In the genomic region with DNA sequence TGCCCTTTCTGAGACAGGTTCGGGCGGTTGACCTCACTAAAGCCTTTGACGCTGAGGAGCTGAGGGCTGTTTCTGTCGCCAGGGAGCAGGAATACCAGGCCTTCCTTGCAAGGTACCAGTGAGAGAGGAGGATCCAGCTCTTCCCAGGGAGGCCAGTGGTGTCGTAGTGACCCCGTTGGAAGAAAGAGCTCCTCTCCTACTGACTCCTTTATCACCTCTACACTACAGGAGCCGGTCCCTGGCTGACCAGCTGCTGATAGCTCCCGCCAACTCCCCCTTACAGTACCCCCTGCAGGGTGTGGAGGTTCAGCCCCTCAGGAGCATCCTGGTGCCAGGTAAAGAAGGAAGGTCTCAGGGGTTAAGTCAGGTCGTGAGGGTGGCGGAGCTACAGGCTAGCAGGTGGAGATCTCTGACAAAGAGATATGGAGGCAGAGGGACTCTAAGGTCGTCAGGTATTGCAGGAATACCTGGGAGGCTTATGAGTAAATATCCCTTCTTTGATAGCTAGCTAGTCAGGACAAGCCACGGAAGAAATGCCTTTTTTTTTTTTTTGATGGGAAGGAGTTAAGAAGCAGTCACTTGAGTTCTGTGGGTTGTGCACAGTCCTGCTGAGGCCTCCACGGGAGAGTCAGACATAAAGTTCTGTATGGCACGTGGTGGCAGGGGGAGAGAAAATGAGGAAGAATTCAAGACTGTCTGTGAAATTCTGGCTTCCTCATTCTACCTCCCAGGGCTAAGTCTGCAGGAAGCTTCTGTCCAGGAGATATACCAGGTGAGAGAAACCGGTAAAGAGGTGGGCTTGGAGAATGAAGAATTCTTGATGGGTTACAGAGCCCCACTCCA, we compare ENCODE assay signal across 8 mouse cellular contexts. TPM values are rescaled to one million over a fixed set of nuclear protein-coding genes. Genes with fewer than 3 reads are reported as not detected.
DNase-seq lines count a peak whose midpoint lies in the region; ATAC-seq lines count a peak whose summit lies in the region.

No protein-coding gene starts in this region.

- H3K36me3 ChIP-seq in neural tube, embryonic 11.5 days (ENCODE audit: control insufficient read depth, insufficient read depth, low read length): no peaks in the 10 kb centered on the region
- 0 out of 2 replicates have a peak, but pooled peaks cover 4% of the 10 kb centered on the region for H3K36me3 ChIP-seq in forebrain, embryonic 15.5 days
- peaks cover 5% of the 10 kb centered on the region; the same call in 1 of the 2 replicates for H3K36me3 ChIP-seq in liver, embryonic 13.5 days
- no peaks in the 10 kb centered on the region for H3K36me3 ChIP-seq in stomach, embryonic 14.5 days (ENCODE audit: control insufficient read depth, insufficient read depth, low read length)

- ATAC-seq in neural tube, embryonic 11.5 days (ENCODE audit: insufficient read depth, low FRiP score, low TSS enrichment): no peak
- no peak for ATAC-seq in forebrain, embryonic 15.5 days (replicated peaks)
- no peak for ATAC-seq in liver, embryonic 13.5 days (ENCODE audit: low read depth)
- ATAC-seq in stomach, embryonic 14.5 days (ENCODE audit: insufficient number of reproducible peaks, insufficient read depth, low FRiP score, low read depth): no peak
- ATAC-seq in CD4-positive, CD25-positive, alpha-beta regulatory T cell, adult 4 months: no peak

- no peaks in the 10 kb centered on the region for H3K9me3 ChIP-seq in neural tube, embryonic 11.5 days (ENCODE audit: control insufficient read depth, low read length)
- H3K9me3 ChIP-seq in forebrain, embryonic 15.5 days: no peaks in the 10 kb centered on the region
- H3K9me3 ChIP-seq in liver, embryonic 13.5 days (replicated peaks): no peaks in the 10 kb centered on the region
- no peaks in the 10 kb centered on the region for H3K9me3 ChIP-seq in stomach, embryonic 14.5 days (ENCODE audit: control insufficient read depth, low read depth, low read length)

- H3K27me3 ChIP-seq in neural tube, embryonic 11.5 days (ENCODE audit: control insufficient read depth, insufficient read depth, low read length): peaks cover 55% of the 10 kb centered on the region
- peaks cover 52% of the 10 kb centered on the region for H3K27me3 ChIP-seq in forebrain, embryonic 15.5 days
- peaks cover 85% of the 10 kb centered on the region for H3K27me3 ChIP-seq in liver, embryonic 13.5 days
- peaks cover 38% of the 10 kb centered on the region for H3K27me3 ChIP-seq in stomach, embryonic 14.5 days (ENCODE audit: control insufficient read depth, insufficient read depth, low read length)

- H3K4me1 ChIP-seq in neural tube, embryonic 11.5 days (ENCODE audit: control insufficient read depth, insufficient read depth, low read length): peaks cover 9% of the 10 kb centered on the region; the same call in 1 of the 2 replicates
- H3K4me1 ChIP-seq in forebrain, embryonic 15.5 days: peaks cover 34% of the 10 kb centered on the region
- H3K4me1 ChIP-seq in liver, embryonic 13.5 days (replicated peaks): peaks cover 56% of the 10 kb centered on the region
- peaks cover 9% of the 10 kb centered on the region for H3K4me1 ChIP-seq in stomach, embryonic 14.5 days (ENCODE audit: control insufficient read depth, insufficient read depth, low read length)

- H3K4me2 ChIP-seq in neural tube, embryonic 11.5 days (ENCODE audit: low read depth): peak overlapping the region; percentile 97
- H3K4me2 ChIP-seq in forebrain, embryonic 15.5 days (replicated peaks): peak overlapping the region; percentile 98
- H3K4me2 ChIP-seq in liver, embryonic 13.5 days: peak overlapping the region; percentile 98
- peak overlapping the region; percentile 100 for H3K4me2 ChIP-seq in stomach, embryonic 14.5 days (replicated peaks; ENCODE audit: low read depth, low read length)

- WGBS in neural tube, embryonic 11.5 days: 22% methylated on average over 15 of the region's 15 CpGs
- WGBS in forebrain, embryonic 15.5 days: 27% methylated on average over 15 of the region's 15 CpGs
- WGBS in liver, embryonic 13.5 days (ENCODE audit: insufficient replicate concordance): 18% methylated on average over 15 of the region's 15 CpGs
- WGBS in stomach, embryonic 14.5 days: 22% methylated on average over 15 of the region's 15 CpGs

- H3K4me3 ChIP-seq in neural tube, embryonic 11.5 days (ENCODE audit: low read depth, low read length): peak overlapping the region; percentile 58
- H3K4me3 ChIP-seq in forebrain, embryonic 15.5 days: peak overlapping the region; percentile 84
- H3K4me3 ChIP-seq in liver, embryonic 13.5 days (replicated peaks): peak overlapping the region; percentile 67
- H3K4me3 ChIP-seq in stomach, embryonic 14.5 days (ENCODE audit: low read depth, low read length): peak overlapping the region; percentile 67

- H3K9ac ChIP-seq in neural tube, embryonic 11.5 days (ENCODE audit: low read length): peak overlapping the region; percentile 67
- H3K9ac ChIP-seq in forebrain, embryonic 15.5 days (replicated peaks): peak overlapping the region; percentile 86
- peak overlapping the region; percentile 81 for H3K9ac ChIP-seq in liver, embryonic 13.5 days
- 0 out of 2 replicates have a peak overlapping the region, but pooled peaks have one; percentile 2 for H3K9ac ChIP-seq in stomach, embryonic 14.5 days (replicated peaks; ENCODE audit: low read depth, low read length)

- no peak overlapping the region for H3K27ac ChIP-seq in neural tube, embryonic 11.5 days (ENCODE audit: low read depth, low read length)
- peak overlapping the region; percentile 76 for H3K27ac ChIP-seq in forebrain, embryonic 15.5 days (replicated peaks)
- H3K27ac ChIP-seq in liver, embryonic 13.5 days: 0 out of 2 replicates have a peak overlapping the region, but pooled peaks have one; percentile 10
- H3K27ac ChIP-seq in stomach, embryonic 14.5 days (ENCODE audit: low read length): peak overlapping the region; percentile 27; the same call in 1 of the 2 replicates

- DNase-seq in neural tube, embryonic 11.5 days (ENCODE audit: low spot score): no peak
- DNase-seq in neural tube, embryonic 10.5 days (ENCODE audit: extremely low spot score, low spot score): no peak
- no peak for DNase-seq in liver, embryonic 13.5 days
- no peak for DNase-seq in urinary bladder, postnatal 14 days (ENCODE audit: low spot score)
- no peak for DNase-seq in layer of hippocampus, postnatal 10 days (ENCODE audit: low spot score in 2 of 2)

RNA-seq across cellular contexts. Expression of gene B4galnt1, which starts 2.0 kb away (rescaled TPM):
- polyA plus RNA-seq in neural tube, embryonic 11.5 days (2014; fragmentation: Nextera tagmentation; extraction: Ambion mirVana): 17.3 and 19.9 TPM in 2 replicates
- 35.1 and 36.7 TPM in 2 replicates for polyA plus RNA-seq in forebrain, embryonic 15.5 days (2015; fragmentation: Nextera tagmentation; extraction: Ambion mirVana)
- polyA plus RNA-seq in liver, embryonic 13.5 days (2015; fragmentation: Nextera tagmentation; extraction: Ambion mirVana): 9.3 and 11.0 TPM in 2 replicates
- polyA plus RNA-seq in stomach, embryonic 14.5 days (2014; fragmentation: Nextera tagmentation; extraction: Ambion mirVana): 27.7 and 29.4 TPM in 2 replicates
- 100 to 1,000 TPM; 166 to 206 TPM for polyA plus RNA-seq in CD4-positive, CD25-positive, alpha-beta regulatory T cell, adult 4 months (2017; shearing (Covaris generic))
- 100 to 1,000 TPM; 107 to 116 TPM for total RNA-seq in layer of hippocampus, postnatal 10 days (2021)

RNA-seq across cellular contexts. Expression of gene Slc26a10, which starts 13.5 kb away (rescaled TPM):
- polyA plus RNA-seq in neural tube, embryonic 11.5 days (2014; fragmentation: Nextera tagmentation; extraction: Ambion mirVana): 0.36 and 0.89 TPM in 2 replicates
- 1.4 and 2.1 TPM in 2 replicates for polyA plus RNA-seq in forebrain, embryonic 15.5 days (2015; fragmentation: Nextera tagmentation; extraction: Ambion mirVana)
- 1.8 and 2.1 TPM in 2 replicates for polyA plus RNA-seq in liver, embryonic 13.5 days (2015; fragmentation: Nextera tagmentation; extraction: Ambion mirVana)
- 0.34 and 0.82 TPM in 2 replicates for polyA plus RNA-seq in stomach, embryonic 14.5 days (2014; fragmentation: Nextera tagmentation; extraction: Ambion mirVana)
- 1 to 10 TPM; 2.6 to 2.8 TPM for polyA plus RNA-seq in CD4-positive, CD25-positive, alpha-beta regulatory T cell, adult 4 months (2017; shearing (Covaris generic))
- 1 to 10 TPM; 2.0 to 2.6 TPM for total RNA-seq in layer of hippocampus, postnatal 10 days (2021)

RNA-seq across cellular contexts. Expression of gene Arhgef25, which starts 22.9 kb away (rescaled TPM):
- 31.7 and 31.8 TPM in 2 replicates for polyA plus RNA-seq in neural tube, embryonic 11.5 days (2014; fragmentation: Nextera tagmentation; extraction: Ambion mirVana)
- polyA plus RNA-seq in forebrain, embryonic 15.5 days (2015; fragmentation: Nextera tagmentation; extraction: Ambion mirVana): 31.4 and 32.3 TPM in 2 replicates
- 8.1 and 8.2 TPM in 2 replicates for polyA plus RNA-seq in liver, embryonic 13.5 days (2015; fragmentation: Nextera tagmentation; extraction: Ambion mirVana)
- polyA plus RNA-seq in stomach, embryonic 14.5 days (2014; fragmentation: Nextera tagmentation; extraction: Ambion mirVana): 64.0 and 71.1 TPM in 2 replicates
- polyA plus RNA-seq in CD4-positive, CD25-positive, alpha-beta regulatory T cell, adult 4 months (2017; shearing (Covaris generic)): under 1 TPM in 1 of 2 experiments, not detected in 1; 0.38 TPM
- total RNA-seq in layer of hippocampus, postnatal 10 days (2021): 100 to 1,000 TPM; 125 to 132 TPM

RNA-seq across cellular contexts. Expression of gene Dtx3, which starts 28.5 kb away (rescaled TPM):
- 138 and 148 TPM in 2 replicates for polyA plus RNA-seq in neural tube, embryonic 11.5 days (2014; fragmentation: Nextera tagmentation; extraction: Ambion mirVana)
- polyA plus RNA-seq in forebrain, embryonic 15.5 days (2015; fragmentation: Nextera tagmentation; extraction: Ambion mirVana): 211 and 222 TPM in 2 replicates
- polyA plus RNA-seq in liver, embryonic 13.5 days (2015; fragmentation: Nextera tagmentation; extraction: Ambion mirVana): 16.8 and 19.3 TPM in 2 replicates
- polyA plus RNA-seq in stomach, embryonic 14.5 days (2014; fragmentation: Nextera tagmentation; extraction: Ambion mirVana): 123 and 125 TPM in 2 replicates
- polyA plus RNA-seq in CD4-positive, CD25-positive, alpha-beta regulatory T cell, adult 4 months (2017; shearing (Covaris generic)): 10 to 100 TPM; 39.4 to 42.2 TPM
- total RNA-seq in layer of hippocampus, postnatal 10 days (2021): 100 to 1,000 TPM; 187 to 203 TPM

RNA-seq across cellular contexts. Expression of gene Pip4k2c, which starts 44.4 kb away (rescaled TPM):
- 15.4 and 16.4 TPM in 2 replicates for polyA plus RNA-seq in neural tube, embryonic 11.5 days (2014; fragmentation: Nextera tagmentation; extraction: Ambion mirVana)
- polyA plus RNA-seq in forebrain, embryonic 15.5 days (2015; fragmentation: Nextera tagmentation; extraction: Ambion mirVana): 24.9 and 26.1 TPM in 2 replicates
- polyA plus RNA-seq in liver, embryonic 13.5 days (2015; fragmentation: Nextera tagmentation; extraction: Ambion mirVana): 39.8 and 45.8 TPM in 2 replicates
- 22.7 and 22.9 TPM in 2 replicates for polyA plus RNA-seq in stomach, embryonic 14.5 days (2014; fragmentation: Nextera tagmentation; extraction: Ambion mirVana)
- 10 to 100 TPM; 24.2 to 39.3 TPM for polyA plus RNA-seq in CD4-positive, CD25-positive, alpha-beta regulatory T cell, adult 4 months (2017; shearing (Covaris generic))
- 10 to 100 TPM; 38.3 to 38.4 TPM for total RNA-seq in layer of hippocampus, postnatal 10 days (2021)

Comparison
In these comparisons a context has a peak if more than half of its experiments do, and no peak if none do; other contexts are left out.
1. H3K9ac ChIP-seq: peak in every context shown above with its lines; median percentile 86 in forebrain, embryonic 15.5 days; 81 in liver, embryonic 13.5 days; 67 in neural tube, embryonic 11.5 days; 2 in stomach, embryonic 14.5 days.